Mouse (Mus musculus): ENCODE data around the gene Chl1.

- TF ChIP-seq CTCF (IDR thresholded peaks at IDR 0.05; ENCODE audit: insufficient read depth, low read length) (no peak), POLR2A (IDR thresholded peaks at IDR 0.05; ENCODE audit: borderline replicate concordance, extremely low read depth, low read depth, low read length) (no peak)
These were observed 189.9 kb downstream of the Chl1 start for GRCm38 (mm10) chr6:103700336-103700735.
